Mouse (Mus musculus) brain, embryonic 14.5 days (tissue): ENCODE results near the gene Tat.

Source experiments
- CTCF ChIP-seq: fragments of 200-500 bp; IDR thresholded peaks from 2 replicates; pipeline ENCODE4 v1.5.1; 2012; ENCODE audit warnings: inconsistent platforms, mild to moderate bottlenecking, moderate library complexity, borderline replicate concordance; ENCODE audit not compliant: insufficient read depth, insufficient read length; ENCODE audit errors: extremely low read depth
- POLR2A ChIP-seq: fragments of 200-500 bp; IDR thresholded peaks from 2 replicates; pipeline ENCODE4 v1.6.1; 2012; ENCODE audit warnings: mild to moderate bottlenecking, inconsistent platforms, borderline replicate concordance; ENCODE audit not compliant: poor library complexity, insufficient read depth, insufficient read length, severe bottlenecking; ENCODE audit errors: extremely low read depth

GRCm38 (mm10) chr8:109958036-109958655 is 32.1 kb upstream of the Tat start:
- TF ChIP-seq CTCF (no peak), POLR2A (no peak)
